Mouse (Mus musculus) Patski (cell line): ENCODE data around the gene Fsip1. TPM values are rescaled to one million over a fixed set of nuclear protein-coding genes. Genes with fewer than 3 reads are reported as not detected.

Experiments used
- ATAC-seq: fragments of 100-300 bp; one replicate; pipeline ENCODE4 v1.8.0; 2021
- CTCF ChIA-PET: fragments of 350-600 bp; sonication (Branson Sonifier 250); formaldehyde crosslinking; loops from one replicate; lab custom pipeline; 2022; ENCODE audit warnings: inconsistent platforms; lab: Charles Lee
- POLR2A ChIA-PET: fragments of 350-600 bp; sonication (Branson Sonifier 250); formaldehyde crosslinking; loops from one replicate; lab custom pipeline; 2022; ENCODE audit warnings: antibody characterized with exemption, inconsistent platforms; lab: Charles Lee
- DNase-seq: peaks from one replicate; pipeline ENCODE4 v3.0.0-alpha.2; 2011; ENCODE audit warnings: low read depth, low spot score
- H3K27me3 ChIP-seq: fragments of 371-371 bp; one replicate; pipeline ENCODE4 v1.5.1; 2021
- CTCF ChIP-seq: fragments of 100-300 bp; IDR thresholded peaks from one replicate; pipeline ENCODE4 v1.5.1; 2021
- in situ Hi-C: fragments of 300-500 bp; cut with MboI; formaldehyde crosslinking; loops from 3 replicates; pipeline ENCODE4 v1.11.1; 2018; ENCODE audit warnings: low pct_unique_long_range_greater_than_20kb, mixed read lengths
- polyA plus RNA-seq: library from polyadenylated mRNA; unstranded; gene quantifications from one replicate; pipeline ENCODE4 v1.2.3, GENCODE M21; 2021

Gene Fsip1
- polyA plus RNA-seq, 1 experiment from 2014 or later: 0.99 TPM

DNA sequence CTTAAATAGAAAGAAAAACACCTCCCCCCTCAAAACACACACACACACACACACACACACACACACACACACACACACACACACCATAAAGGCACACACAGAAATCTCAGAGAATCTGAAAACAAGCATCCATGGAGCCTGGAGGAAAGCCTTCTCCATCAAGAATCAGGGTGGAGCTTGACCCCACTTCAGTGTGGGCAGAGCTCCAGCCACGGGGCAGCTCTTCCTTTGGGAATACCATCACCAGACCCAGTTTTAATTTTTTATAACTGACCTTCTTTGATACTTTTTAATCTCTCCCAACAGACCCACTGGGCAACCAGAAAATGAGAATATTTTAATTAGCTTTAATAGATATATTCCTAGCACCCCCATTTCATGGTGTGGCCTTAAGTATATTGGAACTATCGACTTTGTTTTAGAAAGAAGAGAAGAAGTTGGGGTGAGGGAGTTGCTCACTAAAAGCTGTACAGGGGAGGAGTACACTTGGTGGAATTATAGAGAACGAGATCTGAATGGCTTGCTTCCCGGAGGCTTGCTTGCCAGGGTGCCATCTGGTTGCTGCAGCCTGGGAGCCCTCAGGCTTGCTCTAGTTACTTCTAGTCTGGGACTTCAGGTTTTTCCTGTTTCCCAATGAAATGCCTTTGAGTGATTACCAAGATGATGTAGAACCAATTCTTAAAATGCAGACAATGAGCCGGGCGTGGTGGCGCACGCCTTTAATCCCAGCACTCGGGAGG lies 31.7 kb upstream of the Fsip1 start:
- POLR2A ChIA-PET: no interaction called here
- in situ Hi-C loops: no loop called here
- DNase-seq (no peak), ATAC-seq (no peak)
- TF ChIP-seq CTCF: no peak
- no peaks in the 10 kb centered on the region for H3K27me3 ChIP-seq
- CTCF ChIA-PET: interaction anchor here (1.0 kb wide), 2 partner anchors 11 to 96 kb away, joined by 3 to 4 read pairs; no protein-coding TSS in a partner anchor

DNA sequence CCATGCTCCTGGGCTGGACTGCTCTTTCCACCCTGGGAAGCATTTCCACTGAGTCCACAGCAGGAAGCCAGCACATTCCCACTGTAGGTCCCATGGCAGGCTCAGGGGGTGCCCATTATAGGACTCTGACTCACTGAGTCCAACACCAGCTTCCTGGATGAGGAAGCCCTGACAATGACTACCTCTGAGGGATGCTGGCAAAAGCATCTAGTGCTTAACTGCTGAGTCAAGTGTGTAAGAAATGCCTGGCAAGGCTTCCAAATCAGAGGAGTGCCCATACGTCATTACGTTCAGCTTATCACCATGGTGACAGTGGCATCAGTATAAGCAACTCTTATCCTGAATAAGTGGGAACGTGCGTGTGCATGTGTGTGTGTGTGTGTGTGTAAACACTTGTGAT lies 30.9 kb upstream of the Fsip1 start:
- no peak for DNase-seq
- no peak for ATAC-seq
- TF ChIP-seq CTCF: no peak
- H3K27me3 ChIP-seq: no peaks in the 10 kb centered on the region
- in situ Hi-C loops: no loop called here
- ChIA-PET POLR2A (interaction anchor here (1.6 kb wide), 1 partner anchor 12 kb away, joined by 6 read pairs; no protein-coding TSS in a partner anchor), CTCF (interaction anchor here (1.0 kb wide), 1 partner anchor 11 kb away, joined by 4 read pairs; no protein-coding TSS in a partner anchor)

DNA sequence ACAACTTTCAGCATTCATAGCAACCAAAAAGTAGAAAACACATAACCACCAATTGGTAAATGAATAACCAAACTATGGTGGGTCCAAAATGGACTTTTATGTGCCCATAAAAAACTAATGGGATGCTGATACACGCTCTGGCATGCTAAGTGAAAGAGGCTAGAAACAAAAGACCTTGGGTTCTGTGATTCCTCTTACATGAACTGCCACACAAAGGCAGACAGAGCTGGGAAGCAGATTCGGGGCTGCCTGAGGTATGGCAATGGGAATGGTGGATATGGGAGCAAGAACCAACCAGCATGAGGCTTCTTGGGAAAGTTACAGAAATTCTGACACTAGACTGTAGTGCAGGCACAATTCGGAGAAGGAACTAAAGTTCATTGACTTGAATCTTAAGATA lies 25.7 kb upstream of the Fsip1 start:
- ATAC-seq (no peak), DNase-seq (no peak)
- POLR2A ChIA-PET: no interaction called here
- in situ Hi-C loops: no loop called here
- H3K27me3 ChIP-seq: peaks cover 10% of the 10 kb centered on the region
- TF ChIP-seq CTCF: no peak
- CTCF ChIA-PET: interaction anchor here (0.9 kb wide), 1 partner anchor 25 kb away, joined by 3 read pairs; no protein-coding TSS in a partner anchor

DNA sequence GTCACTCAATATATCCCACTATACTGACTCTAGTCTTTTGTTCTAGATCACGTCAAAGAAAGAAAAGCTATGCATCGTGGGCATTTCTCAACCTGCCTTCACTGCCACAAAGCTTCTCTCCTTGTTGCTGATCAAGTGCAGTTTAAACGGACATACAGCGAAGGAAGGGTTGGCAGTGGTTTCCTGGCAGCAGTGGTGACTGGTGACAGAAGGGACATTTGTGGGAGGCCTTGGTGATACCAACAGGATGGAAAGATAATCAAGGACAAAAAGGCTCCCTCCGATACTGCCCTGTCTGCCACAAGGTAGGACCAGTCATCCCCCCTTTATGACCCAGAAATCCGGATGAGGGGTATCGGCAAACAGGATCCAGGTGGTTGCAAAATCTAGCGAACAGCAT lies 21.5 kb upstream of the Fsip1 start:
- CTCF ChIA-PET: no interaction called here
- no peak for TF ChIP-seq CTCF
- ATAC-seq: no peak

DNA sequence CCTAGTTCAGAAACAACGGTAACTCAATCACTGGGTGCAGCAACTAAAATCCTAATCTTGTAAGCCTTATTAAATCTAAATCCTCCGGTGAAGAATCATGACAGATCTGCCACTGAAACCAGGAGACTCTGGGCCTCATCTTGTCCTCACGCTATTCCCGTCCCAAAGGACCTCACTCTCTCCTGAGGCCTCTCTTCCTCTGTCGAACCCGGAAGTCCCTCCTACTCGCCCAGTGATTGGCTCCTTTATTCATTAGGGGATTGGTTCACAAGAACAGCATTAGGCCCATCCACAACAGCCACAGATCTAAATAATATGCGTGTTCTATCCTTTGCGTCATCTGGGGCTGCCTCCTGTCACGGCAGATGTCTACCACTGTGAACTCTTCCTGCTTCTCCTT lies 14.8 kb upstream of the Fsip1 start:
- POLR2A ChIA-PET: no interaction called here
- no peak for TF ChIP-seq CTCF
- ATAC-seq: no peak

More for the DNA sequence above, 21.5 kb upstream of the Fsip1 start:
- POLR2A ChIA-PET: no interaction called here
- DNase-seq: no peak
- in situ Hi-C loops: loop anchor here (10.0 kb wide), 1 partner anchor 327 kb away; no protein-coding TSS in a partner anchor
- H3K27me3 ChIP-seq: peaks cover 13% of the 10 kb centered on the region

DNA sequence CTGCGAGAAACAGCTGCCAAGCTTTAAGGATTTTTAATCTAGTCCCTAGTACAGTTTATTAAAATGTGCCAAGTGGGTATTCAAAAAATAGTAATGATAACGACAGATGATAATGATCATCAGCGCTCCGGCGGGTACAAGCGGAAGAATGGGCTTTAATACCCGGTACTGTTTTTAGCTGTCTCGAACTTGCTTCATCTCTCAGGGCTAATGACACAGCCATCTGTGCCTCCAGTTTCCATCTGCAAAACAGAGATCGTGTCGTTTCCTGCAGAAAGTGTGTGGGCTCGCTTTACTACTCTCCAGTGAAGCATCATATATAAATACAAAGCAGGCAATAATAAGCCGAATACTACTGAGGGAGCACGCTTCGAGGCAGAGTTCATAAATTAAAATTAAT lies 13.4 kb upstream of the Fsip1 start:
- in situ Hi-C loops: loop anchor here (10.0 kb wide), 1 partner anchor 335 kb away; no protein-coding TSS in a partner anchor
- ATAC-seq: no peak
- TF ChIP-seq CTCF: no peak
- peaks cover 6% of the 10 kb centered on the region for H3K27me3 ChIP-seq
- ChIA-PET CTCF (interaction anchor here (1.1 kb wide), 1 partner anchor 89 kb away, joined by 3 read pairs; no protein-coding TSS in a partner anchor), POLR2A (no interaction called here)
- DNase-seq: no peak

More for the DNA sequence above, 14.8 kb upstream of the Fsip1 start:
- no peak for DNase-seq
- CTCF ChIA-PET: no interaction called here
- peaks cover 6% of the 10 kb centered on the region for H3K27me3 ChIP-seq
- in situ Hi-C loops: loop anchor here (10.0 kb wide), 1 partner anchor 333 kb away; no protein-coding TSS in a partner anchor

DNA sequence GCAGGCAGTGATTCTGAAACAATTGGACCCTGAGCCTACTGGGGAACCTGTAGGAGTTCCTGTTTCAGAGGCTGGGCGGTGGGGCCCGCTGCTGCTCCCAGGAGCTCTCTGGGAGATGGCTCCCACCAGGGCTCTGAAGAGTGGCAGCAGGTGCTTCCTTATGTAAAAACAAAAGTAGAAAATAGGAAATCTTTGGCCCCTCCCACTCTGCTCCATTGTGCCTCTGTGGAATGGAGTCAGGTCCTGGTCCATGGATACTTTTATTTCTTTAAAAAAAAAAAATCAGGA lies 7.1 kb upstream of the Fsip1 start:
- ChIA-PET POLR2A (no interaction called here), CTCF (interaction anchor here (1.0 to 1.2 kb wide), 2 partner anchors 22 to 219 kb away, joined by 3 to 4 read pairs; no protein-coding TSS in a partner anchor)
- DNase-seq (no peak), ATAC-seq (no peak)
- no peak for TF ChIP-seq CTCF
- peaks cover 5% of the 10 kb centered on the region for H3K27me3 ChIP-seq
- in situ Hi-C loops: no loop called here

DNA sequence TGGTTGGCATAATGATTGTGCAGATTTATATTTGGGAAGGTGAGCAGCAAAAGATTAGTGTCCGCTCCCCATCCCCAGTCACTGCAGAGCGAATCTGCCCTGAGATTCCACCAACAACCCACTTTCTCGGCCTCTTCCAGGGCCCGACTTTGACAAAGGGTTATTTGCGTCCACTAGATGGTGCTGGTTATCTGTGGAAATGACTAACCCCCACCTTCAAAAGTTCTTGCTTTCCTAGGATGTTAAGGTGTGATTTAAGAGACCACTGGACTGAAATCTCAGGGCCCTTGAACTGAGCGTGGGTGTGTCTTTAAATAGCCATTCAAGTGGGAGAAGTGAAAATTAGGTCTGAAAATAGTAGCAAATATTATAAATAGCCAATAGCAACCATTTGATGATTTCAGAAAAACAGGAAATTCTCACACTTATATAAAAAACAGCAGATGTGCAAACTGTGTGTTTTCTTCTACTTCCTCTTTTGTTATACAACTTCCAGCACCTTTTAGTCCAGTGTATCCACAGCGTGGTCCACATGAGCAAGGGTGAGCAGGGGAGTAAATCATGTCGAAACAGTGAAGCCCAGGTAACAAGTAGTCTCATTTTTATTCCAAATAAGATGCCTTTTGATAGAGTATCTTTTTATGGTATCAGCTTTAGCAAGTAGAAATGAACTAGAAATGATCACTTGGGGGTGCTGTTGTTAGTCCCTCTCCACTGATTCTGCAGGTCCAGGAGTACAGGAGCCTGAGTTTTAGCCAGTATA lies 6.6 kb upstream of the Fsip1 start:
- peak; percentile 84 for TF ChIP-seq CTCF
- in situ Hi-C loops: no loop called here
- ChIA-PET POLR2A (no interaction called here), CTCF (interaction anchor here (0.7 to 1.8 kb wide), 4 partner anchors 22 to 219 kb away, joined by 3 to 5 read pairs (median 4); no protein-coding TSS in a partner anchor)
- peaks cover 5% of the 10 kb centered on the region for H3K27me3 ChIP-seq
- no peak for ATAC-seq
- DNase-seq: no peak

DNA sequence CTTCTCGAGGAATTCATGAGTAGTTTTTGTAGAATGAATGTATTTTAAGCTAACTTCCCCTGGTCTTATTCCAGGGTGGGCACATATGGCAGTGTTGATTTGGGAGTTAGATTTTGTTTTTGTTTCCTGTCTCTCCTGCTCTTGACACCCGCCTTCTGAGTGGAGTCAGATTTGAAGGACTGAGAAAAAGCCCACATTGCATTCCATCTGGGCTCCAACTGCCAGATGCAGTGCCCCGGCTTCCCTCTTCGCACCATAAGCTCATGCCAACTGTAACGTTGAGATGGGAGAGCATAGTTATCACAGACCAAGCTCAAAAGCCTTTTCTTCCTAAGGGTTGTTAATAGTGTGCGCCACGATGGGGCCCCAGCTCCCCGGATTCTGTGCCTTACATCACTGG lies 5.9 kb upstream of the Fsip1 start:
- in situ Hi-C loops: no loop called here
- ATAC-seq (no peak), DNase-seq (no peak)
- ChIA-PET POLR2A (no interaction called here), CTCF (interaction anchor here (0.7 to 1.8 kb wide), 4 partner anchors 45 to 165 kb away, joined by 3 to 5 read pairs (median 4); no protein-coding TSS in a partner anchor)
- no peak for TF ChIP-seq CTCF
- H3K27me3 ChIP-seq: peaks cover 5% of the 10 kb centered on the region

DNA sequence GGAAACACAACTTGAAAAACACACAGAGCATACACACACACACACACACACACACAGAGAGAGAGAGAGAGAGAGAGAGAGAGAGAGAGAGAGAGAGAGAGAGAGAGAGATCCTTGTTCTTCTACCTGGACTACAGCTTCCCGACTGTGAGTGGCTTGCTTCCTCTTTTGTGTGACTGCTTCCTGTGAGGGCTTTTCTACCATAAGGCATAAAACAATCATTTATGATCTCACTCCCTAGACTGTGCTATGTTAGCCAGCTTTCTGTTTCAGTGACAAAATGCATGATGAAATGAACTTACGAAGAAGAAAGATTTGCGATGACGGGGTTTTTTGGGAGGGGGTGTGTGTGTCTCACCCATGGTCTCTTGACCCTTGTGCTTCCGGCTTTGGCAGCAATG lies 3.0 kb upstream of the Fsip1 start:
- ATAC-seq: no peak
- H3K27me3 ChIP-seq: peaks cover 5% of the 10 kb centered on the region
- ChIA-PET POLR2A (no interaction called here), CTCF (no interaction called here)
- DNase-seq: no peak
- TF ChIP-seq CTCF: no peak
- in situ Hi-C loops: loop anchor here (5.0 kb wide), 1 partner anchor 83 kb away; no protein-coding TSS in a partner anchor

DNA sequence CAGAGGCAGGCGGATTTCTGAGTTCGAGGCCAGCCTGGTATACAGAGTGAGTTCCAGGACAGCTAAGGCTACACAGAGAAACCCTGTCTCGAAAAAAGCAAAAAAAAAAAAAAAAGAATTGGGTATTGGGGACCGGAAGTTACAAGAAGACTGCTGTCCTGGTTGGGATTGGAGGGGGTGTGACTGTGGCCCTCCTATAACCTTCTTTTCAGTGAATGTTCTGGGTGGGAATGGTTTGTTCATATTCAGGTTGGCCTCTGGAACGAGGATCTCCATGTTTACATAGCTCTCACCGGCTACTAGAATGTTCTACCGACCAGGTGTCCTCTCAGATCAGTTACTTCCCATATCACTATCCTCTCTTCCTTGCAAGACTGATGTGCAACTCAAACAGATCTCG lies 328 bp upstream of the Fsip1 start:
- ChIA-PET POLR2A (no interaction called here), CTCF (no interaction called here)
- DNase-seq (no peak), ATAC-seq (no peak)
- in situ Hi-C loops: loop anchor here (5.0 kb wide), 1 partner anchor 85 kb away; no protein-coding TSS in a partner anchor
- TF ChIP-seq CTCF: no peak
- peaks cover 1% of the 10 kb centered on the region for H3K27me3 ChIP-seq
